Mouse (Mus musculus) bone marrow macrophage, adult 2 months (primary cell): Measurements from ENCODE around the gene Acer3.

Experiments used
- CTCF ChIP-seq: IDR thresholded peaks from 2 replicates; pipeline ENCODE4 v1.5.1; 2012; ENCODE audit warnings: low read depth, mild to moderate bottlenecking, low read length, moderate library complexity
- POLR2A ChIP-seq: IDR thresholded peaks from 2 replicates; pipeline ENCODE4 v1.6.1; 2012; ENCODE audit warnings: mild to moderate bottlenecking, low read depth, low read length, borderline replicate concordance

- TF ChIP-seq POLR2A (no peak), CTCF (no peak)
These were observed 149.6 kb downstream of the Acer3 start for GRCm38 (mm10) chr7:98171141-98172073.
